Comparison of ENCODE assay signal across 24 mouse cellular contexts in genomic region chr5:54013271-54013670, GRCm38 (mm10). TPM values are rescaled to one million over a fixed set of nuclear protein-coding genes. Genes with fewer than 3 reads are reported as not detected.
DNase-seq lines count a peak whose midpoint lies in the region; ATAC-seq and TF ChIP-seq lines count a peak whose summit lies in the region.
"Had no signal": no experiment of that assay in that cellular context is flagged by ENCODE, and none has a peak within 500 bp of the region (broad histone marks: within the 10 kb centered on the region; RNA-seq: fewer than 3 reads in every experiment).

No protein-coding gene starts in this region.

- no peak overlapping the region for H3K4me3 ChIP-seq in gastrocnemius, adult 2 months
- H3K4me3 ChIP-seq in kidney, adult 2 months (ENCODE audit: insufficient read depth, low read depth, low read length), result no peak overlapping the region
- no peak overlapping the region for H3K4me3 ChIP-seq in kidney, embryonic 16.5 days (ENCODE audit: low read length)
- H3K4me3 ChIP-seq: embryonic facial prominence, embryonic 12.5 days; forebrain, embryonic 12.5 days; heart, embryonic 10.5 days; hindbrain, embryonic 12.5 days had no signal

- H3K9ac ChIP-seq in kidney, embryonic 16.5 days (replicated peaks; ENCODE audit: low read length), result no peak overlapping the region
- H3K9ac ChIP-seq: embryonic facial prominence, embryonic 12.5 days; forebrain, embryonic 12.5 days; hindbrain, embryonic 12.5 days had no signal

- ATAC-seq in CD4-positive, CD25-positive, alpha-beta regulatory T cell, adult 4 months, result peak; percentile 49
- peak; percentile 87 for ATAC-seq in granulocyte monocyte progenitor cell, adult 5-6 weeks (replicated peaks; ENCODE audit: poor library complexity, severe bottlenecking)
- peak; percentile 63; the same call in 1 of the 2 replicates for ATAC-seq in monocyte, adult 5-6 weeks (replicated peaks; ENCODE audit: insufficient number of reproducible peaks, low FRiP score, low TSS enrichment, poor library complexity, severe bottlenecking)
- ATAC-seq in kidney, embryonic 16.5 days (ENCODE audit: low FRiP score, low TSS enrichment), result no peak
- ATAC-seq: forebrain, embryonic 16.5 days; hindbrain, embryonic 16.5 days; Patski had no signal

- no peaks in the 10 kb centered on the region for H3K27me3 ChIP-seq in kidney, adult 2 months (replicated peaks; ENCODE audit: control insufficient read depth, insufficient read depth, low read length)
- H3K27me3 ChIP-seq in kidney, embryonic 16.5 days (ENCODE audit: insufficient read depth, low read length), result no peaks in the 10 kb centered on the region
- H3K27me3 ChIP-seq: embryonic facial prominence, embryonic 12.5 days; forebrain, embryonic 12.5 days; hindbrain, embryonic 12.5 days; Patski had no signal

- no peak overlapping the region for H3K4me2 ChIP-seq in kidney, embryonic 16.5 days (replicated peaks; ENCODE audit: low read depth, low read length)
- H3K4me2 ChIP-seq: embryonic facial prominence, embryonic 12.5 days; forebrain, embryonic 12.5 days; hindbrain, embryonic 12.5 days had no signal

- H3K27ac ChIP-seq in gastrocnemius, adult 2 months, result peak overlapping the region; percentile 79
- H3K27ac ChIP-seq in kidney, adult 2 months (ENCODE audit: insufficient read depth, low read depth, low read length), result no peak overlapping the region
- H3K27ac ChIP-seq in kidney, embryonic 16.5 days (ENCODE audit: low read length), result no peak overlapping the region
- H3K27ac ChIP-seq: embryonic facial prominence, embryonic 12.5 days; forebrain, embryonic 12.5 days; heart, embryonic 10.5 days; hindbrain, embryonic 12.5 days had no signal

- no peak for DNase-seq in gastrocnemius, adult 2 months
- no peak for DNase-seq in gastrocnemius, adult 18-20 months (ENCODE audit: low spot score)
- no peak for DNase-seq in kidney, adult 2 months
- DNase-seq in lung, postnatal 36 days, result no peak
- DNase-seq: adrenal gland, adult 2 months; adrenal gland, postnatal 25 days; cerebellum, adult 18-20 months; cerebellum, adult 9-11 months; embryo, embryonic 11 days; gastrocnemius, postnatal 36 days; heart, adult 18-20 months; heart, postnatal 10 days; heart, postnatal 4 days had no signal

- H3K4me1 ChIP-seq in kidney, adult 2 months (ENCODE audit: control insufficient read depth, insufficient read depth, low read length), result 0 out of 2 replicates have a peak, but pooled peaks cover 2% of the 10 kb centered on the region
- 0 out of 2 replicates have a peak, but pooled peaks cover 2% of the 10 kb centered on the region for H3K4me1 ChIP-seq in kidney, embryonic 16.5 days (ENCODE audit: insufficient read depth, low read length)
- H3K4me1 ChIP-seq: embryonic facial prominence, embryonic 12.5 days; forebrain, embryonic 12.5 days; heart, embryonic 10.5 days; hindbrain, embryonic 12.5 days had no signal

- H3K36me3 ChIP-seq in kidney, adult 2 months (ENCODE audit: control insufficient read depth, insufficient read depth, low read length), result no peaks in the 10 kb centered on the region
- no peaks in the 10 kb centered on the region for H3K36me3 ChIP-seq in kidney, embryonic 16.5 days (ENCODE audit: insufficient read depth, low read length)
- H3K36me3 ChIP-seq: embryonic facial prominence, embryonic 12.5 days; forebrain, embryonic 12.5 days; heart, embryonic 10.5 days; hindbrain, embryonic 12.5 days had no signal

- intact Hi-C loops in gastrocnemius, adult 2 months (cut with DNase I), result loop anchor here (5.0 kb wide), 1 partner anchor 84 kb away; no protein-coding TSS in a partner anchor

- no peaks in the 10 kb centered on the region for H3K9me3 ChIP-seq in kidney, embryonic 16.5 days (ENCODE audit: low read length)
- H3K9me3 ChIP-seq: embryonic facial prominence, embryonic 12.5 days; forebrain, embryonic 12.5 days; heart, embryonic 10.5 days; hindbrain, embryonic 12.5 days had no signal

- no peak for TF ChIP-seq POLR2A in kidney, adult 2 months (IDR thresholded peaks at IDR 0.05; ENCODE audit: low read depth, low read length)

- TF ChIP-seq CTCF in gastrocnemius, adult 2 months (IDR thresholded peaks at IDR 0.05), result no peak
- TF ChIP-seq CTCF in kidney, adult 2 months (conservative IDR thresholded peaks at IDR 0.05; ENCODE audit: insufficient read depth, insufficient read length, low read depth, low read length), result no peak

- WGBS in kidney, adult 2 months, result 19% methylated on average over 1 of the region's 1 CpGs
- WGBS in kidney, embryonic 16.5 days, result 48% methylated on average over 1 of the region's 1 CpGs

RNA-seq across cellular contexts. Expression of gene Stim2, which starts 15.0 kb away (rescaled TPM):
- total RNA-seq in gastrocnemius, adult 2 months (2021), result 10 to 100 TPM; 34.1 to 58.6 TPM
- total RNA-seq in gastrocnemius, adult 18-20 months (2021), result 10 to 100 TPM; 43.7 to 52.6 TPM
- polyA plus RNA-seq in CD4-positive, CD25-positive, alpha-beta regulatory T cell, adult 4 months (2017; shearing (Covaris generic)), result 10 to 100 TPM; 20.9 to 27.9 TPM
- total RNA-seq in granulocyte monocyte progenitor cell, adult 5-6 weeks (2014; fragmentation: Nextera tagmentation), result 13.4 and 17.7 TPM in 2 replicates
- 18.0 and 27.9 TPM in 2 replicates for total RNA-seq in granulocyte monocyte progenitor cell, adult 5-6 weeks (2017)
- total RNA-seq in monocyte, adult 5-6 weeks (2017), result 49.7 to 63.6 TPM (median 59.8 TPM) in 3 replicates
- 10.3 and 14.7 TPM in 2 replicates for polyA plus RNA-seq in kidney, adult 2 months (2012; rRNA removed)
- polyA plus RNA-seq in kidney, embryonic 16.5 days (2015; fragmentation: Nextera tagmentation; extraction: Ambion mirVana), result 18.0 and 19.6 TPM in 2 replicates
